Mouse (Mus musculus) limb, embryonic 14.5 days (tissue): Measurements from ENCODE around the gene Epn2. TPM values are rescaled to one million over a fixed set of nuclear protein-coding genes. Genes with fewer than 3 reads are reported as not detected.
A peak's percentile ranks its signal among the peaks of the same experiment; 100 is the strongest.

Experiments
- ATAC-seq: fragments of 200-750 bp; cut with Nextera tagmentation; 2 replicates; pipeline ENCODE4 v1.8.0; 2017; ENCODE audit warnings: low read depth, moderate number of reproducible peaks, moderate TSS enrichment; ENCODE audit not compliant: low FRiP score
- DNase-seq: peaks from one replicate; pipeline ENCODE4 v3.0.0-alpha.2; 2015; ENCODE audit warnings: low spot score
- H3K27ac ChIP-seq: fragments of 300-500 bp; sonication (generic); replicated peaks from 2 replicates; pipeline ENCODE4 v1.5.1; 2014; ENCODE audit warnings: low read depth, mild to moderate bottlenecking, low read length, moderate library complexity, mixed read lengths
- H3K27me3 ChIP-seq: fragments of 300-500 bp; sonication (generic); 2 replicates; pipeline ENCODE4 v1.6.1; 2014; ENCODE audit warnings: low read length, mixed read lengths; ENCODE audit not compliant: control insufficient read depth, insufficient read depth
- H3K36me3 ChIP-seq: fragments of 300-500 bp; sonication (generic); 2 replicates; pipeline ENCODE4 v1.6.1; 2014; ENCODE audit warnings: mild to moderate bottlenecking, low read length, moderate library complexity, mixed read lengths; ENCODE audit not compliant: control insufficient read depth, insufficient read depth
- H3K4me1 ChIP-seq: fragments of 300-500 bp; sonication (generic); 2 replicates; pipeline ENCODE4 v1.6.1; 2014; ENCODE audit warnings: antibody characterized with exemption, low read length, mixed read lengths; ENCODE audit not compliant: control insufficient read depth, insufficient read depth
- H3K4me2 ChIP-seq: fragments of 300-500 bp; sonication (generic); replicated peaks from 2 replicates; pipeline ENCODE4 v1.6.1; 2014; ENCODE audit warnings: low read depth, mild to moderate bottlenecking, low read length, moderate library complexity; ENCODE audit not compliant: severe bottlenecking
- H3K4me3 ChIP-seq: fragments of 300-500 bp; sonication (generic); replicated peaks from 2 replicates; pipeline ENCODE4 v1.5.1; 2014; ENCODE audit warnings: low read length
- H3K9ac ChIP-seq: fragments of 300-500 bp; sonication (generic); 2 replicates; pipeline ENCODE4 v1.6.1; 2014; ENCODE audit warnings: mild to moderate bottlenecking, low read depth, low read length, moderate library complexity; ENCODE audit not compliant: severe bottlenecking
- H3K9me3 ChIP-seq: fragments of 300-500 bp; sonication (generic); 2 replicates; pipeline ENCODE4 v1.6.1; 2016; ENCODE audit warnings: low read length; ENCODE audit not compliant: control insufficient read depth
- POLR2A ChIP-seq: fragments of 200-500 bp; IDR thresholded peaks from 2 replicates; pipeline ENCODE4 v1.8.0; 2012; ENCODE audit warnings: inconsistent platforms, mild to moderate bottlenecking, moderate library complexity, borderline replicate concordance; ENCODE audit not compliant: insufficient read depth, insufficient read length; ENCODE audit errors: extremely low read depth
- WGBS: fragments of 180-500 bp; shearing (Covaris S2); extraction: QIAGEN DNeasy Blood & Tissue Kit; methylation state at CpG from one replicate; pipeline ENCODE4 v1.1.7; 2014; 5-methylcytosine and 5-hydroxymethylcytosine counted together
- polyA plus RNA-seq, 2 experiments: library from polyadenylated mRNA; depleted of rRNA in 1 of 2; stranded (reverse) in 1 of 2; unstranded in 1 of 2; fragments of >200 nt; fragmentation: Nextera tagmentation in 1 of 2; extraction: Ambion mirVana in 1 of 2; gene quantifications; 2 replicates each; pipeline versions ENCODE4 v1.2.1 to v1.2.3; 2012 to 2014

The Epn2 gene
- polyA plus RNA-seq, 2 experiments, result 31.1 to 35.1 TPM

GRCm38 (mm10) chr11:61485541-61486457 lies 93.7 kb downstream of the Epn2 start:
- 23% methylated on average over 22 of the region's 22 CpGs for WGBS
- ATAC-seq (no peak), DNase-seq (no peak)

DNA sequence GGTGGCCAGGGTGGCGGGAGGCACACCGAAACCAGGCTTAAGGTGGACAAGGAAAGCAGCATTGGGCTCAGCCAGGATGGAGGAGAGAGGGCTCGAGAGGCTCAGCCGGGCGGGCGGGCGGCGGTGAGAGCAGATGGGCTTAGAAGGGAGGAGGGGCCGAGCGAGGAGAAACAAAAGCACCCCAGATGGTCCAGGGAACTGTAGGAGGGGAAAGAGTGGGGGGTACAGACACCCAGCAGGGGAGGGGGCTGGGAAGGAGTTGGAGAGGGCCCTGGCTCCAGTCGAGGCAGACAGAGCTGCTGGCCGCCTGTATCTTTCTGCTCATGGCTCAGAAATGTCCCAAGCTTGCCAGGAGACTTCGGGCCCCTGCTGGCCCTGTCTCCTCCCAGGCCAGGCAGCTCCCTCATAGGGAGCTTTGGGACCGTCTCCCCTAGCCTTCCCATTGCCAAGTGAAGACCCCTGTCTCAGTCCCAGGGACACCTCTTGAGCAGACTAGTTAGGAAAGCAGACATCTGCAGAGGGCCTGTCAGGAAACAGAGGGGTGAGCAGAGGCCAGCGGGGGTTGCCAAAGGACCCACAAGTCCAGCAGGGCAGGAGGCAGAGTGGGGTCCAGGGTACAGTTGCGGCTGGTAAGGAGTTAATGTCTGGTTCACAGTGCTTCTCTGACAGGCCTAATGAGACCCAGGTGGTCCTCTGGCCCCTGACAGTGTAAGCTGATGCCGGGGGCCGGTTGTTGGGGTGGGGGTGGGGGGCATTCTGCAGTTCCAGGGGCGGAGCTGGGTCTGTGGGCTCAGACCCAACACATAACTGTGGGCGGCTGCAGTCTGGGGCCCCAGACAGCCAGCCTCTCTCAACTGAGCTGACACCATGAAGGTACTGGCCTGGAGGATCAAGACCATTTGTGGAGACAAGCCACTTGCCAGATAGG lies 94.6 kb downstream of the Epn2 start, which contains the start of gene Mfap4:
TSS of gene Mfap4 (plus strand) at position 819 of the 928 bp plus-strand sequence.
- H3K4me2 ChIP-seq, result peak within 1 kb of the TSS; percentile 86
- H3K9ac ChIP-seq, result peak within 1 kb of the TSS; percentile 66
- peak; percentile 80; the same call in 1 of the 2 replicates for TF ChIP-seq POLR2A
- H3K27me3 ChIP-seq, result no peaks in the 10 kb centered on the region
- WGBS, result 2% methylated on average over 20 of the region's 20 CpGs
- DNase-seq, result peak; percentile 92
- H3K27ac ChIP-seq, result peak within 1 kb of the TSS; percentile 98
- H3K4me1 ChIP-seq, result peaks cover 47% of the 10 kb centered on the region
- ATAC-seq, result peak; percentile 92
- no peaks in the 10 kb centered on the region for H3K9me3 ChIP-seq
- H3K4me3 ChIP-seq, result peak within 1 kb of the TSS; percentile 50
- peaks cover 27% of the 10 kb centered on the region for H3K36me3 ChIP-seq

More at GRCm38 (mm10) chr11:61485541-61486457, 93.7 kb downstream of the Epn2 start:
- Histone ChIP-seq H3K9ac (peak overlapping the region; percentile 66), H3K27ac (peak overlapping the region; percentile 98), H3K4me3 (peak overlapping the region; percentile 50), H3K4me2 (peak overlapping the region; percentile 86), H3K27me3 (no peaks in the 10 kb centered on the region), H3K9me3 (no peaks in the 10 kb centered on the region), H3K36me3 (peaks cover 36% of the 10 kb centered on the region), H3K4me1 (peaks cover 47% of the 10 kb centered on the region)
- no peak for TF ChIP-seq POLR2A

- Histone ChIP-seq H3K4me3 (peak overlapping the region; percentile 50), H3K27me3 (no peaks in the 10 kb centered on the region), H3K27ac (peak overlapping the region; percentile 98), H3K9ac (peak overlapping the region; percentile 66), H3K4me2 (peak overlapping the region; percentile 86), H3K9me3 (no peaks in the 10 kb centered on the region), H3K36me3 (peaks cover 21% of the 10 kb centered on the region), H3K4me1 (peaks cover 47% of the 10 kb centered on the region)
- ATAC-seq, result no peak
- DNase-seq, result no peak
- 7% methylated on average over 10 of the region's 10 CpGs for WGBS
- 0 out of 2 replicates have a peak, but pooled peaks have one; percentile 19 for TF ChIP-seq POLR2A
Measured at GRCm38 (mm10) chr11:61484256-61484612, 95.3 kb downstream of the Epn2 start.

- peak; percentile 37 for DNase-seq
- H3K36me3 ChIP-seq, result peaks cover 13% of the 10 kb centered on the region
- H3K4me1 ChIP-seq, result peaks cover 47% of the 10 kb centered on the region
- H3K27me3 ChIP-seq, result no peaks in the 10 kb centered on the region
- peak overlapping the region; percentile 98 for H3K27ac ChIP-seq
- no peak overlapping the region for H3K4me2 ChIP-seq
- H3K9ac ChIP-seq, result no peak overlapping the region
- ATAC-seq, result no peak
- H3K9me3 ChIP-seq, result no peaks in the 10 kb centered on the region
- H3K4me3 ChIP-seq, result no peak overlapping the region
- 38% methylated on average over 13 of the region's 13 CpGs for WGBS
- TF ChIP-seq POLR2A, result no peak
Measured at GRCm38 (mm10) chr11:61483226-61483845, 96.2 kb downstream of the Epn2 start.
